Mouse (Mus musculus) heart, postnatal 0 days (tissue): ENCODE measurements around the gene Gm20532. TPM values are rescaled to one million over a fixed set of nuclear protein-coding genes. Genes with fewer than 3 reads are reported as not detected.
A peak's percentile ranks its signal among the peaks of the same experiment; 100 is the strongest.

Source experiments
- ATAC-seq: fragments of 200-750 bp; cut with Nextera tagmentation; 2 replicates; pipeline ENCODE4 v1.8.0; 2017; ENCODE audit warnings: low read depth, moderate number of reproducible peaks, moderate library complexity; ENCODE audit not compliant: insufficient read depth
- DNase-seq: peaks from one replicate; pipeline ENCODE4 v3.0.0-alpha.2; 2016; ENCODE audit warnings: low spot score
- H3K27ac ChIP-seq: fragments of 300-500 bp; sonication (generic); 2 replicates; pipeline ENCODE4 v1.5.1; 2014; ENCODE audit warnings: low read depth, mild to moderate bottlenecking
- H3K27me3 ChIP-seq: fragments of 300-500 bp; sonication (generic); 2 replicates; pipeline ENCODE4 v1.6.1; 2014; ENCODE audit warnings: low read length, mixed read lengths; ENCODE audit not compliant: control insufficient read depth, insufficient read depth
- H3K36me3 ChIP-seq: fragments of 300-500 bp; sonication (generic); replicated peaks from 2 replicates; pipeline ENCODE4 v1.6.1; 2014; ENCODE audit warnings: low read length, mixed read lengths; ENCODE audit not compliant: control insufficient read depth, insufficient read depth
- H3K4me1 ChIP-seq: fragments of 300-500 bp; sonication (generic); 2 replicates; pipeline ENCODE4 v1.6.1; 2014; ENCODE audit warnings: antibody characterized with exemption; ENCODE audit not compliant: control insufficient read depth, insufficient read depth
- H3K4me2 ChIP-seq: fragments of 300-500 bp; sonication (generic); 2 replicates; pipeline ENCODE4 v1.6.1; 2014; ENCODE audit warnings: low read depth, mild to moderate bottlenecking, low read length, moderate library complexity
- H3K4me3 ChIP-seq: fragments of 300-500 bp; sonication (generic); 2 replicates; pipeline ENCODE4 v1.5.1; 2014; ENCODE audit warnings: low read depth, low read length
- H3K9ac ChIP-seq: fragments of 300-500 bp; sonication (generic); replicated peaks from 2 replicates; pipeline ENCODE4 v1.6.1; 2014; ENCODE audit warnings: low read depth, low read length, mixed read lengths
- H3K9me3 ChIP-seq: fragments of 300-500 bp; sonication (generic); replicated peaks from 2 replicates; pipeline ENCODE4 v1.6.1; 2016; ENCODE audit warnings: low read length; ENCODE audit not compliant: control insufficient read depth
- CTCF ChIP-seq: IDR thresholded peaks from 2 replicates; pipeline ENCODE4 v1.5.1; 2016; ENCODE audit warnings: antibody characterized with exemption, control low read depth, low read depth
- EP300 ChIP-seq: IDR thresholded peaks from 2 replicates; pipeline ENCODE4 v1.6.1; 2016; ENCODE audit warnings: antibody characterized with exemption, low read depth
- WGBS: fragments of 180-500 bp; shearing (Covaris S2); extraction: QIAGEN DNeasy Blood & Tissue Kit; methylation state at CpG from one replicate; pipeline ENCODE4 v1.1.7; 2014; 5-methylcytosine and 5-hydroxymethylcytosine counted together
- polyA plus RNA-seq: library from polyadenylated mRNA; unstranded; fragments of >200 nt; fragmentation: Nextera tagmentation; extraction: Ambion mirVana; gene quantifications from 2 replicates; pipeline ENCODE4 v1.2.1, GENCODE M21; 2015
- total RNA-seq: library from RNA; depleted of rRNA; stranded (reverse); fragments of >200 nt; gene quantifications from 2 replicates; pipeline ENCODE4 v1.2.3, GENCODE M21; 2014; ENCODE audit warnings: low replicate concordance

The Gm20532 gene
- total and polyA plus RNA-seq, 2 experiments from 2014 or later, result not detected

GRCm38 (mm10) chr2:26593211-26594021 lies 7.0 kb downstream of the Gm20532 start:
- ATAC-seq, result no peak
- no peak overlapping the region; the same call in 1 of the 2 replicates for H3K27ac ChIP-seq

DNA sequence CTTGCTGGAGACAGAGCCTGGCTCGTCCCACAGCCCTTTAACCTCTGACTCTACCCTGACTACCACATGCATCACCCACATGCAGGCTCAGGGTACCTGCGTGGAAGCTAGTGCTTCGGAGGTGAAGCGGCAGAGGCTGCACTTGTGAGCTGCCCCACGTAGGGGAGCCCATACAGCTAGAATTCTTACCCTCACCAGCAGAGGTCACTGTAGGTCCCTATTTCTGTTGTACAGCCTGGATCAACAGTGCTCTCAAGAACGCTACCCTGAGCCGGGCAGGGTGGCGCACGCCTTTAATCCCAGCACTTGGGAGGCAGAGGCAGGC lies 7.5 kb downstream of the Gm20532 start:
- H3K27me3 ChIP-seq, result no peaks in the 10 kb centered on the region
- 0 out of 2 replicates have a peak, but pooled peaks cover 4% of the 10 kb centered on the region for H3K4me1 ChIP-seq
- H3K4me3 ChIP-seq, result no peak overlapping the region
- H3K9me3 ChIP-seq, result no peaks in the 10 kb centered on the region
- peak; percentile 19; the same call in 1 of the 2 replicates for ATAC-seq
- peaks cover 32% of the 10 kb centered on the region for H3K36me3 ChIP-seq
- 56% methylated on average over 9 of the region's 9 CpGs for WGBS
- TF ChIP-seq EP300 (no peak), CTCF (peak; percentile 40)
- H3K27ac ChIP-seq, result no peak overlapping the region
- no peak overlapping the region for H3K4me2 ChIP-seq
- no peak overlapping the region for H3K9ac ChIP-seq
- DNase-seq, result no peak

More at GRCm38 (mm10) chr2:26593211-26594021, 7.0 kb downstream of the Gm20532 start:
- H3K4me1 ChIP-seq, result 0 out of 2 replicates have a peak, but pooled peaks cover 4% of the 10 kb centered on the region
- DNase-seq, result no peak
- no peak overlapping the region for H3K4me2 ChIP-seq
- no peaks in the 10 kb centered on the region for H3K9me3 ChIP-seq
- no peak overlapping the region for H3K9ac ChIP-seq
- no peak overlapping the region for H3K4me3 ChIP-seq
- peaks cover 32% of the 10 kb centered on the region for H3K36me3 ChIP-seq
- WGBS, result 63% methylated on average over 9 of the region's 9 CpGs
- peak; percentile 36; the same call in 1 of the 2 replicates for TF ChIP-seq EP300
- no peak for TF ChIP-seq CTCF
- no peaks in the 10 kb centered on the region for H3K27me3 ChIP-seq

DNA sequence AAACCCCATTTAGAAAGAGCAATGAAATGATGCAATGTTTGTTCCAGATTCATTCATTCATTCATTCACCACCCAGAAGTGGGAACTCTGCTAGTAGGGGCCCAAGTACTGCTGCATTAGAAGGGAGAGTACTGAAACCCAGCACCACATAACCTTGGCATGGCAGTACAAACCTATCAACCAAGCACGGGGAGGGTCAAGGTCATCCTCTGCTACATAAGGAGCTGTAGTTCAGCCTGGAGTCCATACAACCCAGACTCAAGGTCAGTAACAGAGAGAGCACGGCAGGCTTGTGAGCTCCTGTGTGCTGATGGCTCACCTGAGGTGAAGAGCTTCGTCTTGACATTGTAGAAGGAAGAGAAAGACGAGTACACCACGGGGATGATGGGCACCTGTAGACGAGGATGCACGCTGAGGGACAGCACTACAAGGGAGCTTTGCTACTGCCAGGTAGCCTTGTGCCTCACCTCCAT lies 8.1 kb downstream of the Gm20532 start:
- Histone ChIP-seq H3K36me3 (peaks cover 32% of the 10 kb centered on the region), H3K27ac (no peak overlapping the region), H3K4me3 (no peak overlapping the region), H3K27me3 (no peaks in the 10 kb centered on the region), H3K9ac (no peak overlapping the region), H3K9me3 (no peaks in the 10 kb centered on the region), H3K4me1 (0 out of 2 replicates have a peak, but pooled peaks cover 4% of the 10 kb centered on the region), H3K4me2 (no peak overlapping the region)
- ATAC-seq (0 out of 2 replicates have a peak, but pooled peaks have one; percentile 1), DNase-seq (no peak)
- WGBS, result 70% methylated on average over 7 of the region's 7 CpGs
- no peak for TF ChIP-seq CTCF
- no peak for TF ChIP-seq EP300

GRCm38 (mm10) chr2:26594934-26595724 lies 8.7 kb downstream of the Gm20532 start:
- Histone ChIP-seq H3K36me3 (peaks cover 32% of the 10 kb centered on the region), H3K27ac (no peak overlapping the region), H3K27me3 (no peaks in the 10 kb centered on the region), H3K4me2 (no peak overlapping the region), H3K4me3 (no peak overlapping the region), H3K9me3 (no peaks in the 10 kb centered on the region), H3K4me1 (0 out of 2 replicates have a peak, but pooled peaks cover 4% of the 10 kb centered on the region), H3K9ac (no peak overlapping the region)
- peak; percentile 67 for TF ChIP-seq EP300
- TF ChIP-seq CTCF, result no peak
- DNase-seq, result no peak
- WGBS, result 74% methylated on average over 6 of the region's 6 CpGs
- peak; percentile 28 for ATAC-seq

DNA sequence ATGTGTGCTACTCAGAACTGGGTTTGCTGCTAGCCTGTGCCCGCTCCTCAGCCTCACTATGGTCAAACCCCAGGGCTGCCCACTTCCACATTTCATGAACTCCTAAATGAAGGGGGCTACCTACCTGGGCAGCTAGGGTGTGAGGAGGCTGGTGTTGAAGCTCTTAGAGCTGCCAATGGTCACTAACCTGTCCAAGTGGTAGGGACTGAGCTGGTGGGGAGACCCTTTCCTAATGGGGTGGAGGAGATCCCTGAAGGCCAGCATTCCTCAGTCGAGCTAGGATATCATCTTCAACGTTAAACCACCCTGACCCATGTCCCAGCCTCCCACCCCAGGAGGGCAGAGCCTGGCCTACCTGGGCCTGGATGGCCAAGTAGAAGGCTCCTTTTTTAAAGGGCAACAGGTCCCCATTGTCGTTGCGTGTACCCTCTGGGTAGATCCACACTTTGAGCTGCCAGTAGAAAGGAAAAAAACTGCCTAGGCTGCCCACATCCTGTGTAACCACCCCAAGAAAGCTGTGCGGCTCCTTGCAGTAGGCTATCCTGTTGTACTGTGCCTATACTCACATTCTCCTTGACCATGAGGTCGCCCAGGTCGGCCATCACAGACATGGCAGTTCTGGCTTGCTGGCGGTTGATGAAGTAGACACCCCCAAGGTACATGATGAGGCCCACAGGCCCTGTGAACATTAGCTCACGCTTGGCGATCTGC lies 9.4 kb downstream of the Gm20532 start:
- TF ChIP-seq CTCF (no peak), EP300 (no peak; the same call in 1 of the 2 replicates)
- Histone ChIP-seq H3K4me3 (no peak overlapping the region), H3K9me3 (no peaks in the 10 kb centered on the region), H3K4me2 (no peak overlapping the region), H3K9ac (no peak overlapping the region), H3K4me1 (0 out of 2 replicates have a peak, but pooled peaks cover 3% of the 10 kb centered on the region), H3K27me3 (no peaks in the 10 kb centered on the region), H3K27ac (no peak overlapping the region), H3K36me3 (peaks cover 32% of the 10 kb centered on the region)
- 65% methylated on average over 11 of the region's 11 CpGs for WGBS
- ATAC-seq (peak; percentile 9), DNase-seq (no peak)
